Mouse (Mus musculus) embryonic facial prominence, embryonic 13.5 days (tissue): ENCODE results near the gene Nedd4. TPM values are rescaled to one million over a fixed set of nuclear protein-coding genes. Genes with fewer than 3 reads are reported as not detected.

ENCODE experiments used
- ATAC-seq: fragments of 200-750 bp; cut with Nextera tagmentation; 2 replicates; pipeline ENCODE4 v1.8.0; 2017; ENCODE audit warnings: low read depth; ENCODE audit not compliant: insufficient number of reproducible peaks, insufficient read depth, low FRiP score, low TSS enrichment
- H3K27ac ChIP-seq: fragments of 300-500 bp; sonication (generic); 2 replicates; pipeline ENCODE4 v1.5.1; 2015; ENCODE audit warnings: moderate library complexity, mild to moderate bottlenecking, inconsistent platforms
- H3K27me3 ChIP-seq: fragments of 300-500 bp; sonication (generic); 2 replicates; pipeline ENCODE4 v1.6.1; 2015; ENCODE audit warnings: mild to moderate bottlenecking, inconsistent platforms
- H3K36me3 ChIP-seq: fragments of 300-500 bp; sonication (generic); 2 replicates; pipeline ENCODE4 v1.6.1; 2015; ENCODE audit warnings: mild to moderate bottlenecking, inconsistent platforms
- H3K4me1 ChIP-seq: fragments of 300-500 bp; sonication (generic); 2 replicates; pipeline ENCODE4 v1.6.1; 2015; ENCODE audit warnings: inconsistent platforms
- H3K4me2 ChIP-seq: fragments of 300-500 bp; sonication (generic); 2 replicates; pipeline ENCODE4 v1.6.1; 2015; ENCODE audit warnings: moderate library complexity, mild to moderate bottlenecking, inconsistent platforms
- H3K4me3 ChIP-seq: fragments of 300-500 bp; sonication (generic); 2 replicates; pipeline ENCODE4 v1.5.1; 2015; ENCODE audit warnings: mild to moderate bottlenecking, inconsistent platforms
- H3K9ac ChIP-seq: fragments of 300-500 bp; sonication (generic); 2 replicates; pipeline ENCODE4 v1.6.1; 2015; ENCODE audit warnings: mild to moderate bottlenecking, inconsistent platforms
- H3K9me3 ChIP-seq: fragments of 300-500 bp; sonication (generic); 2 replicates; pipeline ENCODE4 v1.6.1; 2016; ENCODE audit warnings: inconsistent platforms
- WGBS: fragments of 180-500 bp; shearing (Covaris S2); methylation state at CpG from one replicate; pipeline ENCODE4 v1.1.7; 2015; ENCODE audit warnings: mixed read lengths; 5-methylcytosine and 5-hydroxymethylcytosine counted together
- polyA plus RNA-seq: library from polyadenylated mRNA; unstranded; fragments of >200 nt; fragmentation: Nextera tagmentation; extraction: Ambion mirVana; gene quantifications from 2 replicates; pipeline ENCODE4 v1.2.1, GENCODE M21; 2015

The Nedd4 gene
- polyA plus RNA-seq, 1 experiment from 2014 or later = 659 TPM

DNA sequence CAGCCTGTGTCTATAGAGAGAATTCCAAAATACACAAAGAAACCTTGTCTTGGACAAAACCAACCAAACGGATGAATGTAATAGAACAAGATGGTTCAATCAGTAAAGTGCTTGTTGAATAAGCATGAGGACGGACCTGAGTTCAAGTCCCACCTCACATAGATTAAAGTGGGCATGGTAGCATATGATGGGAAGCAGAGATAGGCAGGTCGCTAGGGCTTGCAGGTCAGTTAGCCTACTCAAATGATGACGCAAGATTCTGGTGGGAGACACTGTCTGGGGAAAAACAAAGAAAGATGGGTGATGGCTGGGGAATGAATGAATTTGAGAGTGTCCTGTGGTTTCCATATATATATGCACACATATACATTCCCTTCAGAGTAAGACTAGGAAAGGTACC, 41.0 kb downstream of the Nedd4 start:
- peaks cover 86% of the 10 kb centered on the region for H3K36me3 ChIP-seq
- no peaks in the 10 kb centered on the region for H3K27me3 ChIP-seq
- no peak overlapping the region for H3K27ac ChIP-seq
- ATAC-seq = no peak
- H3K4me2 ChIP-seq = no peak overlapping the region
- H3K4me1 ChIP-seq = peaks cover 34% of the 10 kb centered on the region
- no peak overlapping the region for H3K4me3 ChIP-seq
- no peaks in the 10 kb centered on the region for H3K9me3 ChIP-seq
- H3K9ac ChIP-seq = no peak overlapping the region
- WGBS = 90% methylated on average over 4 of the region's 4 CpGs

GRCm38 (mm10) chr9:72703754-72704153, 41.6 kb downstream of the Nedd4 start:
- ATAC-seq = no peak
- Histone ChIP-seq H3K4me1 (peaks cover 28% of the 10 kb centered on the region), H3K27me3 (no peaks in the 10 kb centered on the region), H3K9me3 (no peaks in the 10 kb centered on the region), H3K27ac (no peak overlapping the region; the same call in 1 of the 2 replicates), H3K36me3 (peaks cover 84% of the 10 kb centered on the region), H3K4me3 (no peak overlapping the region), H3K9ac (no peak overlapping the region), H3K4me2 (no peak overlapping the region)
- 82% methylated on average over 6 of the region's 6 CpGs for WGBS

DNA sequence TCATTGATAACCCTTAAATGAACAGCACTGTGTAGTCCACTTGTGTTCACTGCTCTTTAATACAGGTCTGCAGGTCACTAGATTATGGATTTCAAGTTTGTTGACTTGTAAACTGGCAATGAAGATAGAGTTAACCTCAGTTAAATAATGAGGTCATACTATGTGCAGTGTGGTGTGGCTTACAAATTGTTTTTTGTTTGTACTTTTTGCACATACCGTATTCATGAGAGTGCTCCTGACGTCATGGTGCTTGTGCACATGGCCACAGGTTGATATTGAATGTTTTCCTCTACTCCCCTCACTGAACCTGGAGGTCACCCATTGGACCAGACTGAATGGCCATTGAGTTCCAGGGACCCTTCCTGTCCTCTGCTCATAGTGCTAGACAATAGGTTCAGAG, 43.1 kb downstream of the Nedd4 start:
- H3K27me3 ChIP-seq = no peaks in the 10 kb centered on the region
- peaks cover 84% of the 10 kb centered on the region for H3K36me3 ChIP-seq
- no peak overlapping the region for H3K4me3 ChIP-seq
- no peak overlapping the region for H3K27ac ChIP-seq
- ATAC-seq = no peak
- H3K9me3 ChIP-seq = no peaks in the 10 kb centered on the region
- peaks cover 19% of the 10 kb centered on the region for H3K4me1 ChIP-seq
- H3K4me2 ChIP-seq = no peak overlapping the region
- WGBS = 88% methylated on average over 2 of the region's 2 CpGs
- H3K9ac ChIP-seq = no peak overlapping the region

DNA sequence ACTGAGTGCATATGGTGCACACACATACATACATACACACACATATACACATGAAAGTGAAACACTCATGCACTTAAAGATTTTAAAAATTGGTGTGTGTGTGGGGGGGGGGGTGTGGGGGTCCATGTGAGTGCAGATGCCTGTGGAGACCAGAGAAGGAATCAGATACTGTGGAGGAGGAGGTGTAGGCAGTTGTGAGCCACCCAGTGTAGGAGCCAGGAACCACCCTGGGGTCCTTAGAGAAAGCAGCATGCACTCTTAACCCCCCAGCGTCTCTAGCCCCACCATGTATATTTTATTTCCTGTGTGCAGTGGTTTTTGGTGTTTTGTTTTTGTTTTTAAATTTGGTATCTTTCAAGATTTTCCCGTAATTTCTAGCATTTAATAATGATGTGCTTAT, 45.9 kb downstream of the Nedd4 start:
- H3K4me2 ChIP-seq = no peak overlapping the region
- H3K4me3 ChIP-seq = no peak overlapping the region
- H3K27ac ChIP-seq = no peak overlapping the region
- WGBS = 86% methylated on average over 2 of the region's 2 CpGs
- H3K36me3 ChIP-seq = peaks cover 84% of the 10 kb centered on the region
- H3K9me3 ChIP-seq = no peaks in the 10 kb centered on the region
- no peak overlapping the region for H3K9ac ChIP-seq
- H3K4me1 ChIP-seq = peaks cover 9% of the 10 kb centered on the region
- ATAC-seq = no peak
- H3K27me3 ChIP-seq = no peaks in the 10 kb centered on the region

GRCm38 (mm10) chr9:72708690-72709089, 46.5 kb downstream of the Nedd4 start:
- Histone ChIP-seq H3K9ac (no peak overlapping the region), H3K36me3 (peaks cover 82% of the 10 kb centered on the region), H3K9me3 (no peaks in the 10 kb centered on the region), H3K27me3 (no peaks in the 10 kb centered on the region), H3K4me2 (no peak overlapping the region), H3K4me1 (peaks cover 6% of the 10 kb centered on the region), H3K27ac (no peak overlapping the region), H3K4me3 (no peak overlapping the region)
- no peak for ATAC-seq
- 89% methylated on average over 5 of the region's 5 CpGs for WGBS

- Histone ChIP-seq H3K9ac (no peak overlapping the region), H3K9me3 (no peaks in the 10 kb centered on the region), H3K4me1 (peaks cover 6% of the 10 kb centered on the region), H3K4me3 (no peak overlapping the region), H3K4me2 (no peak overlapping the region), H3K27ac (peak overlapping the region; percentile 39; the same call in 1 of the 2 replicates), H3K36me3 (peaks cover 82% of the 10 kb centered on the region), H3K27me3 (no peaks in the 10 kb centered on the region)
- ATAC-seq = no peak
- WGBS = 49% methylated on average over 5 of the region's 5 CpGs
These were observed 47.9 kb downstream of the Nedd4 start for GRCm38 (mm10) chr9:72710060-72710459.

DNA sequence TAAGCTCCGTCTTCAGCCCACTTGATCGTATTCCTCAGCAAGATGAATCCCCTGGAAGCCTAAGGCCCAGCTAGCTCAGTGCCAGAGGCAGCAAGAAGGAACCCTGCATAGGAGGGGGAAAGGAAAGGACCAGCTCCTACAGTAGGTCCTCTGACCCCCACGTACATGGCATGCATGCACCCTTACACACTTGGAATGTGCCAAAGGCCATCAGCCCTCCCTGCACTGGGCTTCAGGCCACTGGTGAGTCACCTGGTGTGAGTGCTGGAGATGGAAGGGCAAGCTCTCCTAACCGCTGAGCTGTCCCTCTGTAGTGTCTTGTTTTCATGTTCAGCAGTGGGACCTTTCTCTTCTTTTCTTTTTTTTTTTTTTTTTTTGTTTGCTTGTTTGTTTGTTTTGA, 52.8 kb downstream of the Nedd4 start:
- Histone ChIP-seq H3K27ac (no peak overlapping the region), H3K36me3 (peaks cover 89% of the 10 kb centered on the region), H3K9me3 (no peaks in the 10 kb centered on the region), H3K4me1 (no peaks in the 10 kb centered on the region), H3K27me3 (no peaks in the 10 kb centered on the region), H3K9ac (no peak overlapping the region), H3K4me3 (no peak overlapping the region), H3K4me2 (no peak overlapping the region)
- WGBS = 92% methylated on average over 4 of the region's 4 CpGs
- no peak for ATAC-seq

DNA sequence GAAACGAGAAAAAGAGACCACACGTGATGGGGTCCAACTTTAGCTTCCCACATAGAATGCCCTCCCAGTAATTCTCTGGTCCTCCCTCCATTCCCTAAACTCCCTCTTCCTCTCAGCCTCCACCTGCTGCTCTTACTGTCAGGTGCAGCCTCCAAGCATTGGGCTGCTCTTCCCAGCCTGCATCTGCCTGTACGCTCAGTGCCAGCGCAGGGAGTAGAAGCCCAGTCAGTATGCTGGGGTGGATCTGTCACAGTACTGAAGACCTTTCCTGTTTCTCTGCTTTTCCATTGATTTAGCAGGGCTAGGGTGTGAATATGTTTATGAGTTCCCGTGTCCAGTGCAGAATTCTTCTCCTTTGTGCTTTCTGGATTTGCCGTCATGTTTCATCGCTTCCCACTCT, 54.1 kb downstream of the Nedd4 start:
- Histone ChIP-seq H3K9me3 (no peaks in the 10 kb centered on the region), H3K4me2 (no peak overlapping the region), H3K4me1 (no peaks in the 10 kb centered on the region), H3K4me3 (no peak overlapping the region), H3K27me3 (no peaks in the 10 kb centered on the region), H3K36me3 (peaks cover 91% of the 10 kb centered on the region), H3K9ac (no peak overlapping the region), H3K27ac (no peak overlapping the region)
- 86% methylated on average over 7 of the region's 7 CpGs for WGBS
- no peak for ATAC-seq

DNA sequence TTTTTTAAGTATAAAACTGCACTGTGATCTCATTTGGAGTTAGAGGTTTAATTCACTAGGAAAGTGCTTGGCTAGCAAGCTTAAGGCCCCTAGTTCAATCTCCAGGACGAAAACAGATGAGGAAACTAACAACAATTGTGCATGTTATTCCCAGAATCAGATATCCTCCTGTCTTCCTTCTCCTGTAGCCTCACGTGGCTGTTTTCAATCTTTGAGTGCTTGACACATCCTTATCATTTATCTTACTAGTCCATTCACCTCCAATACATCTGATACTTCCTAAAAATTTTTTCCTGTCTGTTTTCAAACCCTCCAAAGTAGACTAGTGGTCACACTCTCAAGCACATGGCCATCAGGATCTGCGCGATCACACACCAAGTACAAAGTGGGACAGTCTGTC, 57.0 kb downstream of the Nedd4 start:
- Histone ChIP-seq H3K9ac (no peak overlapping the region), H3K4me2 (no peak overlapping the region), H3K9me3 (no peaks in the 10 kb centered on the region), H3K27me3 (no peaks in the 10 kb centered on the region), H3K4me3 (no peak overlapping the region), H3K4me1 (no peaks in the 10 kb centered on the region), H3K36me3 (peaks cover 94% of the 10 kb centered on the region), H3K27ac (no peak overlapping the region)
- no peak for ATAC-seq
- 92% methylated on average over 4 of the region's 4 CpGs for WGBS

DNA sequence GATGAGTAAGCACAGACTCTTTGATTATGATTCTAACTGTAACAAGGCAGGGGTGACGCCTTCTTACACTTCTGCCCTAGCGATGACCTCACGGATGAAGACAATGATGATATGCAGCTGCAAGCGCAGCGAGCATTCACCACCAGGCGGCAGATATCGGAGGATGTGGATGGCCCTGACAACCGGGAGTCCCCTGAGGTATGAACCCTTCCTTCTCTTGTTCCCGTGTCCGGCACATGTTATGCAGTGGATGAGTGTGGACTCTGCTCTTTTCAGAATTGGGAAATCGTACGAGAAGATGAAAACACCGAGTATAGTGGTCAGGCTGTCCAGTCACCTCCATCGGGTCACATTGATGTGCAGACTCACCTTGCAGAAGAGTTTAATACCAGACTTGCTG, 59.1 kb downstream of the Nedd4 start:
- H3K4me3 ChIP-seq = no peak overlapping the region
- WGBS = 90% methylated on average over 14 of the region's 14 CpGs
- no peak overlapping the region for H3K27ac ChIP-seq
- peaks cover 97% of the 10 kb centered on the region for H3K36me3 ChIP-seq
- no peaks in the 10 kb centered on the region for H3K9me3 ChIP-seq
- H3K9ac ChIP-seq = no peak overlapping the region
- H3K4me1 ChIP-seq = no peaks in the 10 kb centered on the region
- no peak for ATAC-seq
- H3K4me2 ChIP-seq = no peak overlapping the region
- H3K27me3 ChIP-seq = no peaks in the 10 kb centered on the region

- ATAC-seq = no peak
- no peaks in the 10 kb centered on the region for H3K27me3 ChIP-seq
- no peaks in the 10 kb centered on the region for H3K9me3 ChIP-seq
- H3K4me1 ChIP-seq = no peaks in the 10 kb centered on the region
- H3K36me3 ChIP-seq = peaks cover 97% of the 10 kb centered on the region
- WGBS = 95% methylated on average over 3 of the region's 3 CpGs
- no peak overlapping the region for H3K9ac ChIP-seq
- H3K27ac ChIP-seq = no peak overlapping the region
- no peak overlapping the region for H3K4me2 ChIP-seq
- no peak overlapping the region for H3K4me3 ChIP-seq
These were observed 60.5 kb downstream of the Nedd4 start for GRCm38 (mm10) chr9:72722622-72723021.

DNA sequence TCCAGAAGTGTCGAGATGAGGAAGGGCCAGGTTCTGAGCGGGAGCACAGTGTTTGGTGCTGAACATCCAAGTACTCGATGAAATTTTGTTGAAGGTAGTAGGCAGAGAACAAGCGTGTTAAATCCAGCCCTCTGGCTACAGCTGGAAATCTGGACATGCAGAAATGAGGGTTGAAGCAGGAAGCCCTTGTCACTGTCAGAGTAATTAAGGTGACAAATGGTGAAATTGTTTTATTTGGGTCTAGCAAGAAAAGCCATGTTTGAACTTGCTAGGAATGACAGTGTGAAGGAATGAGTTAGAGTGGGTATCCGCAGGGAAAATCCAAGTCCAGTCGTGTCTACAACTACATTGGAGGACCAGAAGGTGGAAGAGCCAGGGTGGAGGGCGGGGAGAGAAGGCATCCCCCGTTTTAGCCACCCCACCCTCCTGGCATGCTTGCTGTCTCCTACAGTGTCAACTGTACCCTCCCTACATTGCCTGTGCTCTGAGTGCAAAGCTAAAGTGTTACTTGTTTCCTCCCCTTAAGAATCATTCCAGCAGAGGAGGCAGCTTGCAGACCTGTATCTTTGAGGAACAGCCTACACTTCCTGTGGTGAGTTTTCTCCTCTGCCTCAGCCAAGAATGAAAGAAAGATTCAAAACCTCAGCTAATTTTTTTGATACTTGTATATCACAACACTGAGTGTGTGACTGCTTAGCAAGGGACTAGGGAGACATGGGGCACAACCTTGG, 62.5 kb downstream of the Nedd4 start:
- no peak for ATAC-seq
- 76% methylated on average over 8 of the region's 8 CpGs for WGBS

More for the DNA sequence above, 62.5 kb downstream of the Nedd4 start:
- H3K36me3 ChIP-seq = peaks cover 92% of the 10 kb centered on the region
- H3K9me3 ChIP-seq = no peaks in the 10 kb centered on the region
- no peaks in the 10 kb centered on the region for H3K4me1 ChIP-seq
- H3K4me3 ChIP-seq = no peak overlapping the region
- no peak overlapping the region for H3K27ac ChIP-seq
- H3K27me3 ChIP-seq = no peaks in the 10 kb centered on the region
- no peak overlapping the region for H3K9ac ChIP-seq
- H3K4me2 ChIP-seq = no peak overlapping the region
